Mouse (Mus musculus) lung, postnatal 4 days (tissue): ENCODE measurements around the gene Teddm2.

ENCODE experiments used
- DNase-seq, 2 experiments: peaks; one replicate each; pipeline ENCODE4 v3.0.0; 2021

Gene Teddm2

DNA sequence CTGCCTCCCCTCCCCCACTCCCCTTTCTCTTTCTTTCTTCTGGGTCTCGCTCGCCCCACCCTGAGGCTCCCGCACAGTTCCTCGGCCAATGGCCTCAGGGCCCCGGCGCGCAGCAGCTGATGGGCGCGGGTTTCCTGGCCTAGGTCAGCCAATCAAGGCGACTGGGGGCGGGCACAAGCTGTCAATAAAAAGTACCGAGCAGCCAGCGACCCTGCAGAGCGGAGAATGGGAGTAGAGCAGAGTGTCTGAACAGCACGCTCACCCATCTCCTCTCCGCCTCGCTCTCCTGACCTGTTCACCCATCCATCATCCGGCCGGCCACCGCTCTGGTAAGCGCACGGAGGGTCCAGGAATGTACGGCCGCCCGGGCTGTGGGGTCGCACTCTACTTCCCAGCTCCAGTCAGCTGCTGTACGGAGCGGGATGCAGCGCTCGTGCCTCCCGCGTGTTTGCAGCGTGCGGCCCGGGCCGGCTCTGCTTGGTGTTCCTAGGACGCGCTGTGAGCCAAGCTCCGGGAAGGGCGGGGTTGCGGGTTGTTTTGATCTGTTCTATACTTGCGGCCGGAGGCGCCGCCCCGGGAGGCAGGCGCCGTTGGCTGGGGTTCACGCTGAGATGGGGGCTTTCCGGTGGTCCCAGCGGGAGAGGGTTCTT is at the start of gene Teddm2, which contains the start of gene Glul:
Teddm2 (minus strand) TSS at position 498 of the 650 bp plus-strand sequence.
Glul (plus strand) TSS at position 214 of the 650 bp plus-strand sequence.
- DNase-seq = peak; percentile 97 to 98

GRCm38 (mm10) chr1:153947837-153948236 is 47.8 kb upstream of the Teddm2 start:
- no peak for DNase-seq

DNA sequence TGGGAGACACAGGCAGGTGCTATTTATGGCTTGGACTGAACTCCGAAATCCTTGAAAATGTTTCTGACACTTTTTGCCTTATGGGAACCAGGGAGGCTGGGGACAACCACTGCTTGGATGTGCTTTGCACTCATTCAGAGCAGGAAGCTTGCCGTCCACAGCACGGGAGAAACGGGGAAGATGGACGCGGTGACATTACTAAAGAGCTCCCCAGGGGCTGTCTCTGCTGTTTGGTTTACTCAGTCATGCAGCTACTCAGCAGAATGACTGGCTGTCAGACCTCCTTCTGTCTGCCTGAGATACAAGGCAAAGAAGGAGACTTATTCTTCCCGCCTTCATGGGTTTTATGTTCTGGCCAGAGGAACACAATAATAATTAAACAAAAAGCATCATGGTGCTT is 46.9 kb upstream of the Teddm2 start:
- no peak for DNase-seq

DNA sequence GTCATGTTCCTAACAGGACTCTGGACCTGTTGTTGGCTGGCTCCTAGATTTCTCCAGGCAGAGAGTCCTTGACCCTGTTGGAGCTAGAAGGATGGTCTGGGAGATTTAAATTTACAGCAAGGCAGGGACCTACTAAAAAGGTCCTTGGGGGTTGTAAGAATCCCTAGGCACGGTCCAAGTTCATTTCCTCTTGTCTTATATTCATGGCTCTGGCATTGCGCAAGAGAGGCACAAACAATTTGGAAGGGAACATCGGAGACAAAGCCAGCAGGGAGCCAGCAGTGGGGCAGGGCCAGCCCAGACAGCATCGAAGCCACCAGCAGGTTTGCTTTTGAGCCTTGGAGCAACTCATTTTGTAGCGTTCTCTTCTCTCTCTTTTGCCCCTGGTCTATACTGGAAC is 45.2 kb upstream of the Teddm2 start:
- DNase-seq = no peak

DNA sequence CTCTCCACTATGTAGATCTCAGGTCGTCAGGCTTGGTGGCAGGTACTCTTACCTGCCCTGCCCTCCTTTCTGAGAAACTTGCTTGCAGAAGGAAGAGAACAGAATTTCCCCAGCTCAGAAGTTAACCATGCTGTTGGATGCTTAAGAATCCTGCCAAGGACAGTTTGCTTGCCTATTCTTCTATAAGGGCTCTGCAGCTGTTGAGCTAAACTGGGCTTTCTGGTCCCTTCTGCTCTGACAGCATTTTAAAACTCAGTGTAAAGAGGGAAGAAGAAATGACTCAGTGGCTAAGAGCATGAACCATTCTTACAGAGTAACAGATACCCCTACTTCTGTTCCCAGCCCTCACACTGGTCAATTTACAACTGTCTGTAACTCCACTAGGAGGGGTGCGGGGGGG is 41.0 kb upstream of the Teddm2 start:
- no peak for DNase-seq

GRCm38 (mm10) chr1:153937025-153937424 is 37.0 kb upstream of the Teddm2 start:
- no peak for DNase-seq

- no peak for DNase-seq
These were observed 35.9 kb upstream of the Teddm2 start for GRCm38 (mm10) chr1:153935844-153936380.

- DNase-seq = no peak
These were observed 33.7 kb upstream of the Teddm2 start for GRCm38 (mm10) chr1:153933772-153934171.

- DNase-seq = no peak
These were observed 30.4 kb upstream of the Teddm2 start for GRCm38 (mm10) chr1:153930431-153930830.

- no peak for DNase-seq
These were observed 24.7 kb upstream of the Teddm2 start for GRCm38 (mm10) chr1:153924395-153925385.

- no peak for DNase-seq
These were observed 22.6 kb upstream of the Teddm2 start for GRCm38 (mm10) chr1:153922571-153923021.

- no peak for DNase-seq
These were observed 21.6 kb upstream of the Teddm2 start for GRCm38 (mm10) chr1:153921642-153922041.

GRCm38 (mm10) chr1:153918521-153919206 is 18.6 kb upstream of the Teddm2 start:
- DNase-seq = no peak

GRCm38 (mm10) chr1:153913869-153914268 is 13.8 kb upstream of the Teddm2 start:
- DNase-seq = no peak

GRCm38 (mm10) chr1:153911276-153911795 is 11.3 kb upstream of the Teddm2 start:
- no peak for DNase-seq

DNA sequence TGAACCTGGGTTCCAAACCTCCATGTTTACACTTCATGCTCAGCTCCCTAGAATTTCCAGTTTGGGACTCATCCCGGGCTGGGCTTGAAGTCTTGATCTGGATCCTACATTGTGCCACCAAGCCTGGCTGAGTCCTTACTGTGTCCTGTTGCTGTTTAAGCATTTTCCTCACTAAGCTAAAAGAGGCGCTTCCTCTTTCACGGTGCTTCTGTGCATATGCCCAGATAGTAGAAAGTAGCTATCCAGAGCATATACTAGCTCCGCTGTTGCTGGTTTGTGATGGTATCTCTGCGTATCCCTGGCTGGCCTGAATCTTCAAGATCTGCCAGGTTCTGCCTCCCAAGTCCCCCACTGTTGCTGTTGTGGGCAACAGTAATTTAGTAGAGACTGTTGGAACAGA is 10.4 kb upstream of the Teddm2 start:
- DNase-seq = no peak

- DNase-seq = no peak
These were observed 9.9 kb upstream of the Teddm2 start for GRCm38 (mm10) chr1:153909963-153910291.

- peak; percentile 40 to 67 for DNase-seq
These were observed 9.4 kb upstream of the Teddm2 start for GRCm38 (mm10) chr1:153909213-153909962.

GRCm38 (mm10) chr1:153908741-153909140 is 8.7 kb upstream of the Teddm2 start:
- DNase-seq = no peak

- no peak for DNase-seq
These were observed 8.2 kb upstream of the Teddm2 start for GRCm38 (mm10) chr1:153908208-153908607.

DNA sequence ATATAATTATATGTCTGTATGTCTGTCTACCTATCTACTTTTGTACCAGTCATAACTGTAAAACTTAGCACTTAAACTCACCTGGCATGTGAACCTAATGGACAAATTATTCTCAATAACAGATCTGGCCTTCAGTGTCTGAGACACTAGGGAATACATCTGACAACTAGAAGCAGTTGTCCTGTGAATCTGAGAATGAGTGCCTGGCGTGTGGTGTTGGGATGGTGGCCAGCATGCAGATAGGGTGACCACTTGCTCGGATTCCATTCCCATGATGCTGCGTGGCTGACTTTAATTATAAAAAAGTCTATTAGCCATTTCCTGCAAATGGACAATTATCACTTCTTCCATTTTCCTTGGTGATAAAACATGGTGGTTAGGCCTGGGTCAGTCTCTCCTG is 5.9 kb upstream of the Teddm2 start:
- DNase-seq = no peak

DNA sequence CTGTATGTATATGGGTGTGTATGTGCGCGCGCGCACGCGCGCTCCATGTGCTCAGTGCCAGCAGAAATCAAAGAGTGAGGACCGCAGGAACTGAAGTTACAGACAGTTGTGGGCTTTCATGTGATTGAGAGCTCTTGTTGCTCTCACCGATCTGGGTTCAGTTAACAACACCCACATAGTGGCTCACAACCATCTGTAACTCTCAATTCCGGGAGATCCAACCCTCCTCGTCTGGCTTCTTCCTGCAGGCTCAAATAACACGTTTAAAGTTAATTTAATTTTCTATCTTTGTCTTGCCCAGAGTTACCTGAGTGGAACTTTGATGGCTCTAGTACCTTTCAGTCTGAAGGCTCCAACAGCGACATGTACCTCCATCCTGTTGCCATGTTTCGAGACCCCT is 4.2 kb upstream of the Teddm2 start:
- no peak for DNase-seq
